Mouse (Mus musculus) brain, embryonic 14.5 days (tissue): ENCODE data around the gene 2510009E07Rik. TPM values are rescaled to one million over a fixed set of nuclear protein-coding genes. Genes with fewer than 3 reads are reported as not detected.

Experiments used
- DNase-seq: peaks from one replicate; pipeline ENCODE4 v3.0.0-alpha.2; 2011; ENCODE audit warnings: low read depth
- CTCF ChIP-seq: fragments of 200-500 bp; IDR thresholded peaks from 2 replicates; pipeline ENCODE4 v1.5.1; 2012; ENCODE audit warnings: inconsistent platforms, mild to moderate bottlenecking, moderate library complexity, borderline replicate concordance; ENCODE audit not compliant: insufficient read depth, insufficient read length; ENCODE audit errors: extremely low read depth
- POLR2A ChIP-seq: fragments of 200-500 bp; IDR thresholded peaks from 2 replicates; pipeline ENCODE4 v1.6.1; 2012; ENCODE audit warnings: mild to moderate bottlenecking, inconsistent platforms, borderline replicate concordance; ENCODE audit not compliant: poor library complexity, insufficient read depth, insufficient read length, severe bottlenecking; ENCODE audit errors: extremely low read depth
- polyA plus RNA-seq: library from polyadenylated mRNA; depleted of rRNA; stranded (reverse); fragments of >200 nt; gene quantifications from 2 replicates; pipeline ENCODE4 v1.2.3, GENCODE M21; 2012; rRNA removed

The 2510009E07Rik gene
- polyA plus RNA-seq: 36.0 and 57.0 TPM in 2 replicates

DNA sequence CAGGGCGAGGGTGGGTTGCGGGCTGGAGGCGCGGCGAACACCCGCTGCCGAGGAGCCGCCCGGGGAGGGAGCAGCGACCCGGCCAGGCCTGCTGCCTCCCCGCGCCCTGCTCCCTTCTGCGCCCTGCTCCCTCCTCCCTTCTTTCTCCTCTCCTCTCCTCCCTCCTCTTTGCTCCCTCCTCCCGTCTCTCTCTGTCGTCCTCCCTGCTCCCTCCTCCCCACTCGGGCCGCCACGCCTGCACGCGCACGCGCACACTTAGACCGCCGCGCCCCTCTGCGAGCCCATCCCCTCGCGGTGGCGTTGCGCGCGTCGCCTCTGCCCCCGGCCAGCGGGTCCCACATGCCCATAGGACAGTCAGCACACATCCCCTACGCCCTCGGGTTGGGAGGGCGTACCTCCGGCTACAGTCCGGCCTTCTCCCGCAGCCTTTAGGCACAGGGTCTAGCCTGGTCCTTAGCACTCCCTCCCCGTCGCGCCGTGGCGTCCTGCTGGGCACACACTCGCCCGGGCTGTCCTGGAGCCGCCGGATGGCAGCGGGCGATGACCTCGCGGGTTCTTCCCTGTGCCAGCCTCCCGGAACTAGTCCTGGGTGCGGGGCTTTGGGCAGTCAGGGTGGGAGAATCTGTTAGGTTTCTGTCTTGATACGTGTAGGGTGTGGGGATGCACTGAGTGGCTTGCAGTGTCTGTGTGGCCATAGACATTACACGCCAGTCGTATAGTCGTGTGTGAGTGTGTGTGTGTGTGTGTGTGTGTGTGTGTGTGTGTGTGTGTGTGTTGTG lies at the start of gene 2510009E07Rik:
TSS of gene 2510009E07Rik (minus strand) at position 203 of the 779 bp plus-strand sequence.
- TF ChIP-seq CTCF (no peak), POLR2A (peak; percentile 84; the same call in 1 of the 2 replicates)

GRCm38 (mm10) chr16:21743401-21743800 lies 48.9 kb upstream of the 2510009E07Rik start:
- no peak for DNase-seq
- TF ChIP-seq CTCF (no peak), POLR2A (no peak)

More for the DNA sequence above, at the start of gene 2510009E07Rik:
- DNase-seq: peak; percentile 97

DNA sequence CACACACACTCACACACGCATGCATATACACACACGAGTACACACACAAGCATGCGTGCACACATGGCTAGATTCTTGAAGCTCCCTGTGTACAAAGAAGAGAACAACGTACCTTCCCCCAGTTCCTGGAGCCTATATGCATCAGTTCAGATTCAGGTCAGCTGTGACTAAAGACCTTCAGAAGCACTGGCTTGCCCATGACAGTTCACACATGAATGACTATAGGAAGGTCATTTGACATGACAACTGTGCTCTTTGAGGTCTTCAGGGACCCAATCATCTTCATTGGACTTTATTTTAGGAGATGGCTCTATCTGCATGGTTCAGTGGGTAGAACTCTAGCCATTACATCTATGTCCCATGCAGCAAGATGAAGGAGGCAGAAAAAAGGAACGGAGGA lies 48.4 kb upstream of the 2510009E07Rik start:
- no peak for TF ChIP-seq POLR2A
- TF ChIP-seq CTCF: no peak
- no peak for DNase-seq

GRCm38 (mm10) chr16:21742191-21742870 lies 47.9 kb upstream of the 2510009E07Rik start:
- TF ChIP-seq CTCF (no peak), POLR2A (no peak)
- no peak for DNase-seq

GRCm38 (mm10) chr16:21741542-21741941 lies 47.1 kb upstream of the 2510009E07Rik start:
- no peak for DNase-seq
- TF ChIP-seq CTCF: no peak
- no peak for TF ChIP-seq POLR2A

GRCm38 (mm10) chr16:21735638-21736037 lies 41.2 kb upstream of the 2510009E07Rik start:
- DNase-seq: no peak
- TF ChIP-seq POLR2A (no peak), CTCF (no peak)

- peak; percentile 52; the same call in 1 of the 2 replicates for TF ChIP-seq CTCF
- TF ChIP-seq POLR2A: no peak
- peak; percentile 91 for DNase-seq
These were observed 33.5 kb upstream of the 2510009E07Rik start for GRCm38 (mm10) chr16:21727897-21728364.

DNA sequence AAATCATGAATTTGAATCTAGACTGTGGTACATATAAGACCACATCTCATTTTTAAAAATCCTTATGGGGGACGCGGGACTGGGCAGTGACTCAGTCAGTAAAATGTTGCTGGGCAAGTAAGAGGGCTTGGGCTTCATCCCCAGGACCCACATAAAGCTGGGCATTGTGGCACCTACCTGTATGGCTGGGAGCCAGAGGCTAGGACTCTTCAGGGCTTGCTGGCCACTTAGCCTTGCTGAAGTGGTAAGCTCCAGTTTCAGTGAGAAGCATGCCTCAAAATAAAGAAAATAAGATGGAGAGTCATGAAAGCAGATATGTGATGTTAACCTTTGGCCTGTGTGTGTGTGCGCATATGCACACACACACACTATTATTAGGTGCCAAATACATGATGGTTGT lies 33.0 kb upstream of the 2510009E07Rik start:
- TF ChIP-seq CTCF: no peak
- TF ChIP-seq POLR2A: no peak
- no peak for DNase-seq

DNA sequence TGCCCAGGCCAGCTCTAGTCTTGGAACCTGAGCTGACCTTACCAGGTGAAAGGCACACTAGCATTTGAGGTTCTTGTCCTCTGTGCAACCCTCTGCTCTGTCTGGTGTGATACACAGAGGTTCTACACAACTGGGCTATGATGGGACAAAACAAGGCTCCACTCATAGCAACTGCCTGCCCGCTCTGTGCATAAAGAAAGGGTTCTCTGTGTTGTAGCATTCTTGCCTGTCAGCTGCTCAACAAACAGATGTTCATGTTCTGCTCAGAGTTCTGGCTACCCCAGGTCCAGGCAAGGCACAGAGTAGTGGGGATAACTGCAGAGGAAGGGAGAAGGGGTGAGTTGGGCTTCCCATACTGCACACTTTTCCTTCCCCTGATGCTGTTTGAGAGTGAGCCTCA lies 29.8 kb upstream of the 2510009E07Rik start:
- TF ChIP-seq POLR2A (no peak), CTCF (no peak)
- no peak for DNase-seq

DNA sequence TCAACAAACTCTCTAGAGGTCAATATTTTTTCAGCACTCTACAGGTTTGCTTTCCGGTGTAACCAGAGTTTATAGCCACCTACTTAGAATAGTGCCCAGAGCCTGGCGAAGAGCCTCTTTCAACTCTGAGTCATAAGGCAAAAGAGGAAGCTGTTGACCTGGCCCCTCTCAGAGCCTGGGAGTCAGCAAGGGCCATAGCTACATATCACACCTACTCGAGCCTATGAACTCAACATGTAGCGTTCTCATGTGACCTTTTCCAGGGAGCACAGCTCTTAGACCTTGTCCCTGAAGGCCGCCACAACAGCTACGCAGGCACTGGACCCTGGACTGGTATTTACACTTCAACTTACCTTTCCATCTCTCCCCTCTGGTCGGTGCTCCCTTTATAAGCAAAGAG lies 25.3 kb upstream of the 2510009E07Rik start:
- DNase-seq: no peak
- TF ChIP-seq POLR2A: no peak
- no peak for TF ChIP-seq CTCF

- DNase-seq: peak; percentile 76
- no peak for TF ChIP-seq CTCF
- TF ChIP-seq POLR2A: no peak
These were observed 20.1 kb upstream of the 2510009E07Rik start for GRCm38 (mm10) chr16:21714516-21714915.

DNA sequence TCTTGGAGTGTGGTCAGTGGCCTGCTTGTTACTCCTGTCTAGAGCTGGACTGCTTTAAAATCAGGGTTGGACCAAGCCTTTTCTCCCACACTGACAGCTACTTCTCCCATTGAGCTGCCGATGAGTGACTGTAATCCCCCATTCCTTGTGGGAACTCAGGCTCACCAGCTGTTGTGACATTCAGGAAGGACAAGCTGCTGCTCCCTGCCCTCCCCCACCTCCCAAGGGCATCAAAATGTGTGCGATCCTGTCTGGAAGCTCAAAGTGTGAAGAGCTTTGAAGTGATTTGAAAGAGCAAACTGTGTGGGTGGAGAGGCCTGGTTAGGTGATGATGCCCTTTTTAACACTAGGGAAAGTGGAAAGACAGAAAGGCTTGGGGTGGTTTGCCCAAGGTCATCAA lies 15.9 kb upstream of the 2510009E07Rik start:
- peak; percentile 47 for DNase-seq
- TF ChIP-seq POLR2A (no peak), CTCF (no peak)

DNA sequence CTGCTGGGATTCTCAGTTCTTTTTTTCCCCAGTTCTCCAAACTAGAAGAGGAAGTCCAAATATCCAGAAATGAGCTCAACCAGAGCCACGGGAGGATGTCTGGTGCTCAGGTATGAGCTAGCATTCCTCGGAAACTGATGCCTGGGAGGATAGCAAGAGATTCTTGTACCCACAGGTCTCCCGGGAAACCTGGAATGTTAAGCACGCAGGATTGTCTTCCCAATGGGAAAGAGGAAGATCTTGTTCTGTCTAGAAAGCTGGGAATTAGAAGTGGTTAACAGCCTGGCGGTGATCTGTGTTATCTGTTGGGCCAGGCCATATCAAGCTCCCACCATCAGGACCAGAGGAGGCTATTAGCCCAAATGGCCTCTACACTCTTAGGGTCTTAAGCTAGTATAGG lies 10.2 kb upstream of the 2510009E07Rik start:
- TF ChIP-seq POLR2A (no peak), CTCF (no peak)
- DNase-seq: no peak

- TF ChIP-seq POLR2A (no peak), CTCF (no peak)
- DNase-seq: peak; percentile 81
These were observed 7.8 kb upstream of the 2510009E07Rik start for GRCm38 (mm10) chr16:21702314-21702690.

- DNase-seq: no peak
- TF ChIP-seq POLR2A (no peak), CTCF (no peak)
These were observed 7.3 kb upstream of the 2510009E07Rik start for GRCm38 (mm10) chr16:21701611-21702313.
